ENCODE assay signal across 12 mouse cellular contexts in genomic region chr8:70268311-70268710, GRCm38 (mm10). TPM values are rescaled to one million over a fixed set of nuclear protein-coding genes. Genes with fewer than 3 reads are reported as not detected.
A peak's percentile ranks its signal among the peaks of the same experiment; 100 is the strongest.
DNase-seq lines count a peak whose midpoint lies in the region; ATAC-seq lines count a peak whose summit lies in the region.
"Had no signal": no experiment of that assay in that cellular context is flagged by ENCODE, and none has a peak within 500 bp of the region (broad histone marks: within the 10 kb centered on the region; RNA-seq: fewer than 3 reads in every experiment).

No protein-coding gene starts in this region.

- no peak overlapping the region for H3K9ac ChIP-seq in heart, embryonic 13.5 days
- no peak overlapping the region for H3K9ac ChIP-seq in lung, embryonic 16.5 days (ENCODE audit: low read length)
- peak overlapping the region; percentile 7; the same call in 1 of the 2 replicates for H3K9ac ChIP-seq in liver, embryonic 16.5 days (ENCODE audit: low read depth, low read length)
- H3K9ac ChIP-seq: hindbrain, embryonic 15.5 days had no signal

- H3K27me3 ChIP-seq in heart, embryonic 13.5 days (replicated peaks) = no peaks in the 10 kb centered on the region
- H3K27me3 ChIP-seq in lung, embryonic 16.5 days (ENCODE audit: control insufficient read depth, insufficient read depth, low read depth, low read length) = no peaks in the 10 kb centered on the region
- no peaks in the 10 kb centered on the region for H3K27me3 ChIP-seq in liver, embryonic 16.5 days (ENCODE audit: control insufficient read depth, insufficient read depth, low read depth, low read length)
- H3K27me3 ChIP-seq: hindbrain, embryonic 15.5 days had no signal

- ATAC-seq in heart, embryonic 13.5 days (ENCODE audit: extremely low read depth, insufficient number of reproducible peaks, low FRiP score, low TSS enrichment) = no peak
- no peak for ATAC-seq in lung, embryonic 16.5 days (ENCODE audit: low read depth)
- peak; percentile 6; the same call in 1 of the 2 replicates for ATAC-seq in common myeloid progenitor, adult 5-6 weeks (replicated peaks; ENCODE audit: low read depth, poor library complexity, severe bottlenecking)
- ATAC-seq in liver, embryonic 16.5 days (ENCODE audit: low read depth) = no peak
- no peak; the same call in 1 of the 2 replicates for ATAC-seq in frontal cortex, adult (ENCODE audit: low TSS enrichment)
- ATAC-seq: activated CD4-positive, CD25-positive, alpha-beta regulatory T cell, adult 4 months had no signal

- peaks cover 32% of the 10 kb centered on the region for H3K36me3 ChIP-seq in heart, embryonic 13.5 days
- peaks cover 19% of the 10 kb centered on the region for H3K36me3 ChIP-seq in lung, embryonic 16.5 days (ENCODE audit: control insufficient read depth, insufficient read depth, low read length)
- H3K36me3 ChIP-seq in liver, embryonic 16.5 days (ENCODE audit: control insufficient read depth, insufficient read depth) = peaks cover 6% of the 10 kb centered on the region; the same call in 1 of the 2 replicates

- WGBS in heart, embryonic 13.5 days = 65% methylated on average over 5 of the region's 5 CpGs
- 54% methylated on average over 5 of the region's 5 CpGs for WGBS in lung, embryonic 16.5 days
- WGBS in liver, embryonic 16.5 days (ENCODE audit: insufficient replicate concordance) = 49% methylated on average over 5 of the region's 5 CpGs

- H3K4me1 ChIP-seq in heart, embryonic 13.5 days = peaks cover 17% of the 10 kb centered on the region
- peaks cover 8% of the 10 kb centered on the region for H3K4me1 ChIP-seq in lung, embryonic 16.5 days (replicated peaks; ENCODE audit: control insufficient read depth, insufficient read depth, low read length)
- H3K4me1 ChIP-seq in liver, embryonic 16.5 days (ENCODE audit: control insufficient read depth, low read depth, low read length) = peaks cover 35% of the 10 kb centered on the region
- H3K4me1 ChIP-seq: hindbrain, embryonic 15.5 days had no signal

- H3K4me3 ChIP-seq in heart, embryonic 13.5 days = no peak overlapping the region
- no peak overlapping the region for H3K4me3 ChIP-seq in lung, embryonic 16.5 days (ENCODE audit: low read length)
- no peak overlapping the region for H3K4me3 ChIP-seq in liver, embryonic 16.5 days (ENCODE audit: low read depth, low read length)
- H3K4me3 ChIP-seq: hindbrain, embryonic 15.5 days had no signal

- H3K27ac ChIP-seq in heart, embryonic 13.5 days (replicated peaks) = 0 out of 2 replicates have a peak overlapping the region, but pooled peaks have one; percentile 17
- peak overlapping the region; percentile 10; the same call in 1 of the 2 replicates for H3K27ac ChIP-seq in lung, embryonic 16.5 days (ENCODE audit: low read length)
- H3K27ac ChIP-seq in liver, embryonic 16.5 days (ENCODE audit: low read length) = 0 out of 2 replicates have a peak overlapping the region, but pooled peaks have one; percentile 4
- H3K27ac ChIP-seq: hindbrain, embryonic 15.5 days; stomach, postnatal 0 days had no signal

- DNase-seq in heart, postnatal 25 days (ENCODE audit: low spot score) = no peak
- no peak for DNase-seq in lung, postnatal 14 days
- no peak for DNase-seq in adrenal gland, adult 8-10 months
- DNase-seq: kidney, postnatal 4 days had no signal

- intact Hi-C loops in heart, postnatal 25 days (cut with DNase I) = no loop called here

- H3K9me3 ChIP-seq in heart, embryonic 13.5 days = no peaks in the 10 kb centered on the region
- no peaks in the 10 kb centered on the region for H3K9me3 ChIP-seq in lung, embryonic 16.5 days (ENCODE audit: control insufficient read depth, low read length)
- no peaks in the 10 kb centered on the region for H3K9me3 ChIP-seq in liver, embryonic 16.5 days (replicated peaks; ENCODE audit: control insufficient read depth, low read length)
- H3K9me3 ChIP-seq: hindbrain, embryonic 15.5 days had no signal

- no peak overlapping the region for H3K4me2 ChIP-seq in heart, embryonic 13.5 days
- no peak overlapping the region for H3K4me2 ChIP-seq in lung, embryonic 16.5 days (ENCODE audit: low read depth, low read length)
- no peak overlapping the region for H3K4me2 ChIP-seq in liver, embryonic 16.5 days (ENCODE audit: low read depth, low read length)
- H3K4me2 ChIP-seq: hindbrain, embryonic 15.5 days had no signal

RNA-seq across cellular contexts. Expression of gene Homer3, which starts 14.3 kb away (rescaled TPM):
- polyA plus RNA-seq in heart, embryonic 13.5 days (2015; fragmentation: Nextera tagmentation; extraction: Ambion mirVana) = 34.1 and 37.2 TPM in 2 replicates
- 10 to 100 TPM; 12.0 to 12.3 TPM for total RNA-seq in heart, postnatal 25 days (2021)
- polyA plus RNA-seq in lung, embryonic 16.5 days (2015; fragmentation: Nextera tagmentation; extraction: Ambion mirVana) = 60.0 and 66.8 TPM in 2 replicates
- 11.8 and 12.0 TPM in 2 replicates for total RNA-seq in common myeloid progenitor, adult 5-6 weeks (2017)
- 3.7 and 4.7 TPM in 2 replicates for polyA plus RNA-seq in liver, embryonic 16.5 days (2015; fragmentation: Nextera tagmentation; extraction: Ambion mirVana)
- total RNA-seq in adrenal gland, adult 8-10 months (2022) = 10 to 100 TPM; 18.7 to 38.9 (median 29.2) TPM

RNA-seq across cellular contexts. Expression of gene Ddx49, which starts 34.0 kb away (rescaled TPM):
- 32.6 and 34.1 TPM in 2 replicates for polyA plus RNA-seq in heart, embryonic 13.5 days (2015; fragmentation: Nextera tagmentation; extraction: Ambion mirVana)
- total RNA-seq in heart, postnatal 25 days (2021) = 10 to 100 TPM; 24.7 to 33.8 TPM
- 39.6 and 44.8 TPM in 2 replicates for polyA plus RNA-seq in lung, embryonic 16.5 days (2015; fragmentation: Nextera tagmentation; extraction: Ambion mirVana)
- total RNA-seq in common myeloid progenitor, adult 5-6 weeks (2017) = 162 and 168 TPM in 2 replicates
- polyA plus RNA-seq in liver, embryonic 16.5 days (2015; fragmentation: Nextera tagmentation; extraction: Ambion mirVana) = 19.8 and 21.1 TPM in 2 replicates
- total RNA-seq in adrenal gland, adult 8-10 months (2022) = 10 to 100 TPM; 74.5 to 93.4 (median 86.3) TPM

RNA-seq across cellular contexts. Expression of gene Cope, which starts 34.0 kb away (rescaled TPM):
- polyA plus RNA-seq in heart, embryonic 13.5 days (2015; fragmentation: Nextera tagmentation; extraction: Ambion mirVana) = 294 and 344 TPM in 2 replicates
- total RNA-seq in heart, postnatal 25 days (2021) = 100 to 1,000 TPM; 145 to 159 TPM
- polyA plus RNA-seq in lung, embryonic 16.5 days (2015; fragmentation: Nextera tagmentation; extraction: Ambion mirVana) = 325 and 349 TPM in 2 replicates
- total RNA-seq in common myeloid progenitor, adult 5-6 weeks (2017) = 72.8 and 104 TPM in 2 replicates
- polyA plus RNA-seq in liver, embryonic 16.5 days (2015; fragmentation: Nextera tagmentation; extraction: Ambion mirVana) = 195 and 209 TPM in 2 replicates
- total RNA-seq in adrenal gland, adult 8-10 months (2022) = 100 to 1,000 TPM; 190 to 236 (median 226) TPM

RNA-seq across cellular contexts. Expression of gene Armc6, which starts 34.0 kb away (rescaled TPM):
- 20.6 and 20.7 TPM in 2 replicates for polyA plus RNA-seq in heart, embryonic 13.5 days (2015; fragmentation: Nextera tagmentation; extraction: Ambion mirVana)
- total RNA-seq in heart, postnatal 25 days (2021) = 1 to 10 TPM; 7.6 to 8.0 TPM
- polyA plus RNA-seq in lung, embryonic 16.5 days (2015; fragmentation: Nextera tagmentation; extraction: Ambion mirVana) = 22.4 and 24.5 TPM in 2 replicates
- total RNA-seq in common myeloid progenitor, adult 5-6 weeks (2017) = 9.6 and 12.4 TPM in 2 replicates
- polyA plus RNA-seq in liver, embryonic 16.5 days (2015; fragmentation: Nextera tagmentation; extraction: Ambion mirVana) = 12.1 and 12.7 TPM in 2 replicates
- 10 to 100 TPM; 13.3 to 19.3 (median 16.0) TPM for total RNA-seq in adrenal gland, adult 8-10 months (2022)

RNA-seq across cellular contexts. Expression of gene Sugp2, which starts 34.3 kb away (rescaled TPM):
- 23.2 and 24.3 TPM in 2 replicates for polyA plus RNA-seq in heart, embryonic 13.5 days (2015; fragmentation: Nextera tagmentation; extraction: Ambion mirVana)
- 10 to 100 TPM; 38.9 to 41.5 TPM for total RNA-seq in heart, postnatal 25 days (2021)
- 29.9 and 30.9 TPM in 2 replicates for polyA plus RNA-seq in lung, embryonic 16.5 days (2015; fragmentation: Nextera tagmentation; extraction: Ambion mirVana)
- total RNA-seq in common myeloid progenitor, adult 5-6 weeks (2017) = 42.8 and 55.3 TPM in 2 replicates
- polyA plus RNA-seq in liver, embryonic 16.5 days (2015; fragmentation: Nextera tagmentation; extraction: Ambion mirVana) = 10.8 and 11.9 TPM in 2 replicates
- 10 to 100 TPM; 34.6 to 65.6 (median 46.1) TPM for total RNA-seq in adrenal gland, adult 8-10 months (2022)
